ENCODE assay signal across 9 mouse cellular contexts in the genomic region with DNA sequence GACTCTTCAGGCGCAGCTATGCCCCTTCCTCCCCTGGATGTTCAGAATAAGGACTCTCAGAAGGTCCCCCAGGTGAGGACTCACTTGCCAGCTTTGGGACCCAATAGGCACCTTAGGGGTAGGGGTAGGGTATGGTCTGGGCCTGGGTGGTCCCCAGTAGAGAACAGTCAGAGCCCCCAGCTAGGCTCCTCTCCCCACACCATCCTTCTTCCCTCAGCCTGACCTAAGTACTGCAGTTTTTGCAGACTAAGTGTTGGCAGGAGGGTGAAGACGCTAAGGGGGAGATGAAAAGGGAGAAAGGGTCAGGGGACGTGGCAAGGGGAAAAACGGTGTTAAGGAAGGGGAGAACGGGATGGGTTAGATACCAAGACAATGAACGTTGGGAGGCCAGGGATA. TPM values are rescaled to one million over a fixed set of nuclear protein-coding genes. Genes with fewer than 3 reads are reported as not detected.
A peak's percentile ranks its signal among the peaks of the same experiment; 100 is the strongest.
DNase-seq lines count a peak whose midpoint lies in the region; ATAC-seq and TF ChIP-seq lines count a peak whose summit lies in the region.
"Had no signal": no experiment of that assay in that cellular context is flagged by ENCODE, and none has a peak within 500 bp of the region (broad histone marks: within the 10 kb centered on the region; RNA-seq: fewer than 3 reads in every experiment).

No protein-coding gene starts in this region.

- H3K9ac ChIP-seq in lung, postnatal 0 days (replicated peaks; ENCODE audit: low read depth), result no peak overlapping the region
- peak overlapping the region; percentile 86 for H3K9ac ChIP-seq in limb, embryonic 13.5 days
- no peak overlapping the region for H3K9ac ChIP-seq in stomach, embryonic 14.5 days (replicated peaks; ENCODE audit: low read depth, low read length)

- no peak for TF ChIP-seq CTCF in cerebellum, adult 2 months (IDR thresholded peaks at IDR 0.05; ENCODE audit: borderline replicate concordance, insufficient read depth, low read depth, low read length)
- no peak for TF ChIP-seq CTCF in lung, postnatal 0 days (IDR thresholded peaks at IDR 0.05)

- peaks cover 27% of the 10 kb centered on the region for H3K4me1 ChIP-seq in cerebellum, adult 2 months (ENCODE audit: control insufficient read depth, insufficient read depth, low read length)
- peaks cover 9% of the 10 kb centered on the region; the same call in 1 of the 2 replicates for H3K4me1 ChIP-seq in lung, postnatal 0 days (ENCODE audit: insufficient read depth, low read depth, low read length)
- H3K4me1 ChIP-seq in limb, embryonic 13.5 days, result peaks cover 77% of the 10 kb centered on the region
- H3K4me1 ChIP-seq in stomach, embryonic 14.5 days (ENCODE audit: control insufficient read depth, insufficient read depth, low read length), result peaks cover 64% of the 10 kb centered on the region

- peak overlapping the region; percentile 80 for H3K4me3 ChIP-seq in cerebellum, adult 2 months (replicated peaks; ENCODE audit: insufficient read depth, low read depth, low read length)
- no peak overlapping the region for H3K4me3 ChIP-seq in lung, postnatal 0 days (ENCODE audit: low read depth, low read length)
- peak overlapping the region; percentile 80; the same call in 1 of the 2 replicates for H3K4me3 ChIP-seq in limb, embryonic 13.5 days
- no peak overlapping the region for H3K4me3 ChIP-seq in stomach, embryonic 14.5 days (ENCODE audit: low read depth, low read length)

- no peak for TF ChIP-seq POLR2A in cerebellum, adult 2 months (IDR thresholded peaks at IDR 0.05; ENCODE audit: borderline replicate concordance, insufficient read depth, low read length)

- no peak for ATAC-seq in lung, postnatal 0 days
- no peak for ATAC-seq in limb, embryonic 13.5 days (ENCODE audit: low FRiP score, low read depth)
- ATAC-seq in stomach, embryonic 14.5 days (ENCODE audit: insufficient number of reproducible peaks, insufficient read depth, low FRiP score, low read depth), result no peak

- H3K27me3 ChIP-seq in cerebellum, adult 2 months (ENCODE audit: control insufficient read depth, insufficient read depth, low read length), result no peaks in the 10 kb centered on the region
- H3K27me3 ChIP-seq in lung, postnatal 0 days (replicated peaks; ENCODE audit: insufficient read depth, low read length), result no peaks in the 10 kb centered on the region
- no peaks in the 10 kb centered on the region for H3K27me3 ChIP-seq in limb, embryonic 13.5 days
- H3K27me3 ChIP-seq in stomach, embryonic 14.5 days (ENCODE audit: control insufficient read depth, insufficient read depth, low read length), result no peaks in the 10 kb centered on the region

- no peak for TF ChIP-seq EP300 in lung, postnatal 0 days (IDR thresholded peaks at IDR 0.05)

- no peaks in the 10 kb centered on the region for H3K9me3 ChIP-seq in lung, postnatal 0 days (ENCODE audit: low read length)
- no peaks in the 10 kb centered on the region for H3K9me3 ChIP-seq in limb, embryonic 13.5 days
- H3K9me3 ChIP-seq in stomach, embryonic 14.5 days (ENCODE audit: control insufficient read depth, low read depth, low read length), result no peaks in the 10 kb centered on the region

- no peak overlapping the region for H3K4me2 ChIP-seq in lung, postnatal 0 days (replicated peaks; ENCODE audit: low read depth, low read length)
- peak overlapping the region; percentile 98 for H3K4me2 ChIP-seq in limb, embryonic 13.5 days (replicated peaks)
- H3K4me2 ChIP-seq in stomach, embryonic 14.5 days (replicated peaks; ENCODE audit: low read depth, low read length), result peak overlapping the region; percentile 79; the same call in 1 of the 2 replicates

- no peaks in the 10 kb centered on the region; the same call in 1 of the 2 replicates for H3K36me3 ChIP-seq in lung, postnatal 0 days (ENCODE audit: insufficient read depth, low read length)
- peaks cover 44% of the 10 kb centered on the region for H3K36me3 ChIP-seq in limb, embryonic 13.5 days
- H3K36me3 ChIP-seq in stomach, embryonic 14.5 days (ENCODE audit: control insufficient read depth, insufficient read depth, low read length), result peaks cover 25% of the 10 kb centered on the region

- peak in 1 of 2 experiments; percentile 50 for DNase-seq in cerebellum, adult 2 months
- no peak for DNase-seq in cerebellum, adult 11 months
- no peak for DNase-seq in lung, postnatal 0 days (ENCODE audit: low spot score)
- DNase-seq in lung, adult 18-20 months, result no peak
- no peak for DNase-seq in right cerebral cortex, postnatal 36 days (ENCODE audit: low spot score in 2 of 2)
- no peak for DNase-seq in spleen, adult 12 weeks (ENCODE audit: low spot score)

- H3K27ac ChIP-seq in cerebellum, adult 2 months (ENCODE audit: insufficient read depth, low read length), result peak overlapping the region; percentile 91
- H3K27ac ChIP-seq in lung, postnatal 0 days (ENCODE audit: low read length), result peak overlapping the region; percentile 3; the same call in 1 of the 2 replicates
- peak overlapping the region; percentile 29 for H3K27ac ChIP-seq in limb, embryonic 13.5 days
- H3K27ac ChIP-seq in stomach, embryonic 14.5 days (ENCODE audit: low read length), result peak overlapping the region; percentile 97; the same call in 1 of the 2 replicates

- 22% methylated on average over 6 of the region's 6 CpGs for WGBS in cerebellum, adult 2 months
- 31% methylated on average over 6 of the region's 6 CpGs for WGBS in lung, postnatal 0 days
- 50% methylated on average over 6 of the region's 6 CpGs for WGBS in limb, embryonic 13.5 days
- WGBS in stomach, embryonic 14.5 days, result 39% methylated on average over 6 of the region's 6 CpGs

RNA-seq across cellular contexts. Expression of a gene that starts 0.8 kb away (rescaled TPM):
- polyA plus RNA-seq in cerebellum, adult 2 months (2012; rRNA removed), result 91.6 and 105 TPM in 2 replicates
- polyA plus RNA-seq in lung, postnatal 0 days (2015; fragmentation: Nextera tagmentation; extraction: Ambion mirVana), result 20.7 and 28.3 TPM in 2 replicates
- polyA plus RNA-seq in limb, embryonic 13.5 days (2015; fragmentation: Nextera tagmentation; extraction: Ambion mirVana), result 48.2 and 70.2 TPM in 2 replicates
- 13.9 and 55.8 TPM in 2 replicates for polyA plus RNA-seq in stomach, embryonic 14.5 days (2014; fragmentation: Nextera tagmentation; extraction: Ambion mirVana)

RNA-seq across cellular contexts. Expression of a gene that starts 1.7 kb away (rescaled TPM):
- polyA plus RNA-seq in cerebellum, adult 2 months (2012; rRNA removed), result 2.8 and 5.2 TPM in 2 replicates
- 1.00 and 1.1 TPM in 2 replicates for polyA plus RNA-seq in lung, postnatal 0 days (2015; fragmentation: Nextera tagmentation; extraction: Ambion mirVana)
- polyA plus RNA-seq in limb, embryonic 13.5 days (2015; fragmentation: Nextera tagmentation; extraction: Ambion mirVana), result 0.31 TPM in 1 of 2 replicates, not detected in the other
- not detected in 2 replicates for polyA plus RNA-seq in stomach, embryonic 14.5 days (2014; fragmentation: Nextera tagmentation; extraction: Ambion mirVana)

RNA-seq across cellular contexts. Expression of a gene that starts 2.9 kb away (rescaled TPM):
- polyA plus RNA-seq in cerebellum, adult 2 months (2012; rRNA removed), result 362 and 365 TPM in 2 replicates
- 28.5 and 29.3 TPM in 2 replicates for polyA plus RNA-seq in lung, postnatal 0 days (2015; fragmentation: Nextera tagmentation; extraction: Ambion mirVana)
- polyA plus RNA-seq in limb, embryonic 13.5 days (2015; fragmentation: Nextera tagmentation; extraction: Ambion mirVana), result 52.2 and 64.8 TPM in 2 replicates
- 32.8 and 68.9 TPM in 2 replicates for polyA plus RNA-seq in stomach, embryonic 14.5 days (2014; fragmentation: Nextera tagmentation; extraction: Ambion mirVana)

RNA-seq across cellular contexts. Expression of a gene that starts 3.1 kb away (rescaled TPM):
- 600 and 672 TPM in 2 replicates for polyA plus RNA-seq in cerebellum, adult 2 months (2012; rRNA removed)
- 1.0 and 1.3 TPM in 2 replicates for polyA plus RNA-seq in lung, postnatal 0 days (2015; fragmentation: Nextera tagmentation; extraction: Ambion mirVana)
- 6.9 and 10.4 TPM in 2 replicates for polyA plus RNA-seq in limb, embryonic 13.5 days (2015; fragmentation: Nextera tagmentation; extraction: Ambion mirVana)
- polyA plus RNA-seq in stomach, embryonic 14.5 days (2014; fragmentation: Nextera tagmentation; extraction: Ambion mirVana), result 15.5 and 16.0 TPM in 2 replicates
- polyA plus RNA-seq: macrophage had no signal

RNA-seq across cellular contexts. Expression of a gene that starts 3.5 kb away (rescaled TPM):
- polyA plus RNA-seq in cerebellum, adult 2 months (2012; rRNA removed), result 19.9 and 21.0 TPM in 2 replicates
- polyA plus RNA-seq in lung, postnatal 0 days (2015; fragmentation: Nextera tagmentation; extraction: Ambion mirVana), result 44.6 and 50.3 TPM in 2 replicates
- 5.5 and 5.6 TPM in 2 replicates for polyA plus RNA-seq in limb, embryonic 13.5 days (2015; fragmentation: Nextera tagmentation; extraction: Ambion mirVana)
- polyA plus RNA-seq in stomach, embryonic 14.5 days (2014; fragmentation: Nextera tagmentation; extraction: Ambion mirVana), result 11.4 and 12.4 TPM in 2 replicates

Comparison
In these comparisons a context has a peak if more than half of its experiments do, and no peak if none do; other contexts are left out.
1. H3K27ac ChIP-seq: peak in every context shown above with its lines; median percentile 97 in stomach, embryonic 14.5 days; 91 in cerebellum, adult 2 months; 29 in limb, embryonic 13.5 days; 3 in lung, postnatal 0 days.
2. H3K4me3 ChIP-seq: peak in cerebellum, adult 2 months (single experiment) and limb, embryonic 13.5 days (single experiment); none in lung, postnatal 0 days (single experiment) and stomach, embryonic 14.5 days (single experiment).